Mouse (Mus musculus) hindbrain, embryonic 12.5 days (tissue): ENCODE measurements around the gene Apoc1. TPM values are rescaled to one million over a fixed set of nuclear protein-coding genes. Genes with fewer than 3 reads are reported as not detected.
"Not testable (repeated sequence)": the region's sequence is repeated elsewhere in the genome, so short reads cannot be mapped to it uniquely, and the experiment has no call there.

Source experiments
- ATAC-seq: fragments of 200-750 bp; cut with Nextera tagmentation; 2 replicates; pipeline ENCODE4 v1.8.0; 2017; ENCODE audit warnings: moderate TSS enrichment; ENCODE audit not compliant: low FRiP score
- H3K27ac ChIP-seq: fragments of 300-500 bp; sonication (generic); 2 replicates; pipeline ENCODE4 v1.5.1; 2016; ENCODE audit warnings: mild to moderate bottlenecking
- H3K27me3 ChIP-seq: fragments of 300-500 bp; sonication (generic); 2 replicates; pipeline ENCODE4 v1.6.1; 2016; ENCODE audit warnings: mild to moderate bottlenecking
- H3K36me3 ChIP-seq: fragments of 300-500 bp; sonication (generic); 2 replicates; pipeline ENCODE4 v1.6.1; 2016; ENCODE audit warnings: mild to moderate bottlenecking
- H3K4me1 ChIP-seq: fragments of 300-500 bp; sonication (generic); 2 replicates; pipeline ENCODE4 v1.6.1; 2016
- H3K4me2 ChIP-seq: fragments of 300-500 bp; sonication (generic); replicated peaks from 2 replicates; pipeline ENCODE4 v1.6.1; 2016; ENCODE audit warnings: mild to moderate bottlenecking
- H3K4me3 ChIP-seq: fragments of 300-500 bp; sonication (generic); 2 replicates; pipeline ENCODE4 v1.5.1; 2016; ENCODE audit warnings: mild to moderate bottlenecking
- H3K9ac ChIP-seq: fragments of 300-500 bp; sonication (generic); 2 replicates; pipeline ENCODE4 v1.6.1; 2016; ENCODE audit warnings: mild to moderate bottlenecking, moderate library complexity
- H3K9me3 ChIP-seq: fragments of 300-500 bp; sonication (generic); replicated peaks from 2 replicates; pipeline ENCODE4 v1.6.1; 2016; ENCODE audit warnings: mild to moderate bottlenecking
- WGBS: fragments of 180-500 bp; shearing (Covaris S2); methylation state at CpG from one replicate; pipeline ENCODE4 v1.1.7; 2016; 5-methylcytosine and 5-hydroxymethylcytosine counted together
- polyA plus RNA-seq: library from polyadenylated mRNA; unstranded; fragments of >200 nt; fragmentation: Nextera tagmentation; extraction: Ambion mirVana; gene quantifications from 2 replicates; pipeline ENCODE4 v1.2.1, GENCODE M21; 2016

Gene Apoc1
- polyA plus RNA-seq, 1 experiment from 2014 or later, result 4.7 TPM

DNA sequence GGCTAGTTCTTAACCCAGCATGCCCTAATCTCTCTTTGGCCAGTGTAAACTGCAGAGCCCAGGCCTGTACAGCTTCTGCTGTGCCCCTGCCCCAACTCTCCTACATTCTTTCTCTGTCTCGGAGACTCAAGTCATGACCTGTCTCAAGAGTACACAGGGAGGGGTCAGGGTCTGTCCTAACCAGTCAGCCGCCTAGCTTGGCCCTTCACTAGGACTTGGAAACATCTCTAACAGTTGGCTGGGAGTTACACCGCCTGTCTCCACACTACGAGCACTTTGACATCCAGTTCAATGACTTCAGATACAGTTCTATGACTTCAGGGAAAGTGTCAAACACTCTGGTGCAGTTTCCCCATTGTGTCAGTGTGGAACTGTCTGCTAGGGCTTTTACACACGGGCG is 1.0 kb downstream of the Apoc1 start:
- Histone ChIP-seq H3K9ac (no peak overlapping the region), H3K36me3 (peaks cover 2% of the 10 kb centered on the region; the same call in 1 of the 2 replicates), H3K4me1 (peaks cover 5% of the 10 kb centered on the region; the same call in 1 of the 2 replicates), H3K4me3 (no peak overlapping the region), H3K27me3 (no peaks in the 10 kb centered on the region), H3K4me2 (no peak overlapping the region), H3K27ac (no peak overlapping the region), H3K9me3 (0 out of 2 replicates have a peak, but pooled peaks cover 2% of the 10 kb centered on the region)
- ATAC-seq, result no peak
- WGBS, result 72% methylated on average over 6 of the region's 6 CpGs

DNA sequence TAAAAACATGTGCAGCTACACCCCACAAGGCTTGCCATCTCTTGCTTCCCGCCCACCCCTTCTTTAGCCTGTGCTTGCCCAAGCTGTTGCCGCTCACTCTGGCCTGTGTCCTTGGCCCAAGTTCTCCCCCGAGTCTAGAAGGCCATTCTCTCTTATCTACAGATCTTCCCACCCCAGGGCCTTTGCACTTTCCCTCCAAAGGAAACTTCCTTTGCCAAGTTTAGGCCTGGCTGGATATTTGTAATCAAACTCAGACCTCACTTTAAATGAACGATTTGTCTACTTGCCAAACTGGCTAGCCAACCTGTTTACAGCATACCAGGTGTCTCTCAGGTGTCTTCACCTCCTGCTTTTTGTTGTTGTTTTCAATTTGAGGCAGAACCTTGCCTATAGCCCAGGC is 1.6 kb downstream of the Apoc1 start:
- 92% methylated on average over 4 of the region's 4 CpGs for WGBS
- H3K27me3 ChIP-seq, result no peaks in the 10 kb centered on the region
- no peak overlapping the region for H3K4me3 ChIP-seq
- no peak overlapping the region for H3K4me2 ChIP-seq
- no peaks in the 10 kb centered on the region for H3K9me3 ChIP-seq
- no peak for ATAC-seq
- no peaks in the 10 kb centered on the region for H3K36me3 ChIP-seq
- H3K4me1 ChIP-seq, result peaks cover 5% of the 10 kb centered on the region; the same call in 1 of the 2 replicates
- no peak overlapping the region for H3K9ac ChIP-seq
- H3K27ac ChIP-seq, result no peak overlapping the region

DNA sequence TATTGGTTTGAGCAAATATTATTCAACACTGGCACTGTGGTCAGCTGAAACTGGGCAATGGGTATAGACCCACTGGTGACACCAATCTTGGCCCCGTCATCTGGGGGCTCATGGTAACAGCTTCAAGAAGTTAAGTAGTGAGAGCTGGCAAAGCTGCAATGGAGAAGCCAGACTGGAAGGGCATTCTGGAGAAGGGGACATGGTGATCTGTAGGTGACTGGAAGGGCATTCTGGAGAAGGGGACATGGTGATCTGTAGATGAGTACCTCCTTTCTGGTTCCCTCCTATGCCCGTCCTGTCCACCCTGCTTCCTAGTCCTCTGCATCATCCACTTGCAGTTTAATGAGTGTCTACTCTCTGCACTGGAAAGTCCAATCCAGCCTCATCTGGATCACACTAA is 3.8 kb downstream of the Apoc1 start:
- Histone ChIP-seq H3K4me2 (no peak overlapping the region), H3K4me3 (no peak overlapping the region), H3K27ac (no peak overlapping the region), H3K9ac (no peak overlapping the region), H3K4me1 (peaks cover 5% of the 10 kb centered on the region; the same call in 1 of the 2 replicates), H3K36me3 (no peaks in the 10 kb centered on the region), H3K9me3 (no peaks in the 10 kb centered on the region), H3K27me3 (no peaks in the 10 kb centered on the region)
- WGBS, result 91% methylated on average over 2 of the region's 2 CpGs
- no peak for ATAC-seq

DNA sequence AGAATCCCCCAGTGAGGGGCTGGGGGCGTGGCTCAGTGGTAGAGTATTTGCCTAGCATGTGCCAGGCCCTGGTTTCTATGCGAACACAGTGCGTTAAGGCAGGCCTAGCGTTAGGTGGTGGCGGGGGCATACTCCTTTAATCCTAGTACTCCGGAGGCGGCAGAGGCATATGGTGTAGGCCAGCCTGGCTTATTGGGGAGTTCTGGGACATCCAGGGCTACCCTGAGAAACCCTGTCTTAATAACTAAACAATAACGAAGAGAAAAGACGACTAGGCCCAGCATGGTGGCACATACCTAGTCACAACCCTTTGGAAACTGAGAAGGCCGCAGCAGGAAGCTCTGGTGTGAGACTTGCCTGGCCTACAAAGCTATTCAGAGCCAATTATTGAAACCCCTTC is 4.4 kb downstream of the Apoc1 start:
- no peaks in the 10 kb centered on the region for H3K9me3 ChIP-seq
- no peak for ATAC-seq
- H3K27me3 ChIP-seq, result no peaks in the 10 kb centered on the region
- H3K4me2 ChIP-seq, result no peak overlapping the region
- no peak overlapping the region for H3K27ac ChIP-seq
- H3K9ac ChIP-seq, result no peak overlapping the region
- H3K4me3 ChIP-seq, result no peak overlapping the region
- H3K4me1 ChIP-seq, result no peaks in the 10 kb centered on the region
- H3K36me3 ChIP-seq, result no peaks in the 10 kb centered on the region
- WGBS, result 93% methylated on average over 10 of the region's 10 CpGs

DNA sequence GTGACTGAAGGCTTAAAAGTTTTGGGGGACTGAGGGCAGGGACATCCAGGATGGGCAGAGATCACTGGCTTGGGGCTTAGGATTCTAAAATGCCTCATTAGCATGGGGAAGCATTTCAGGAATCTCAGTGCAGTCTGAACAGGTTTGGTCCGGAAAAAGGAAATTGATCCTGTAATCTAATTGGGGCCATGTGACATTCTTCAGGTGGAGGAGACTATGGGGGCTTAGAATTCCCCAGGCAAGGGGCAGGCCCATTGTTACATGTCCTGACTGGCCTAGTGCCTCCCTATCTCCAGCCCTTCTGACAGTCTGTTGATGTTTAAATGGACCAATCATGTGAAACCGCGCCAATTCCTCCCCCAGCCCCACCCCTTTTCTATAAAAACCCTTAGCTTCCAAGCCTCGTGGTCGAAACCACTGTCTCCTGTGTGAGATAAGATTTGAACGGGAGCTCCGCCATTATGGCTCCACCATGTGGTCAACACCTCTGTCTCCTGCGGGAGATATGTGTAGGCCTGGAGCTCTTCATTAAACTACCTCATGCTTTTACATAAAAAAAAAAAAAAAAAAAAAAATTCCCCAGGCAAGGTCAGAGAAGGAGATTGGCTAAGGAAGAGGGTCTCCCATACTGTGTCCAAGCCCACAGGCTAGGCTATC is 5.4 kb downstream of the Apoc1 start:
- not testable (repeated sequence) for H3K4me2 ChIP-seq, H3K36me3 ChIP-seq, H3K27me3 ChIP-seq, H3K27ac ChIP-seq, H3K9me3 ChIP-seq, H3K9ac ChIP-seq, ATAC-seq, H3K4me3 ChIP-seq, H3K4me1 ChIP-seq
- WGBS, result 69% methylated on average over 8 of the region's 8 CpGs

DNA sequence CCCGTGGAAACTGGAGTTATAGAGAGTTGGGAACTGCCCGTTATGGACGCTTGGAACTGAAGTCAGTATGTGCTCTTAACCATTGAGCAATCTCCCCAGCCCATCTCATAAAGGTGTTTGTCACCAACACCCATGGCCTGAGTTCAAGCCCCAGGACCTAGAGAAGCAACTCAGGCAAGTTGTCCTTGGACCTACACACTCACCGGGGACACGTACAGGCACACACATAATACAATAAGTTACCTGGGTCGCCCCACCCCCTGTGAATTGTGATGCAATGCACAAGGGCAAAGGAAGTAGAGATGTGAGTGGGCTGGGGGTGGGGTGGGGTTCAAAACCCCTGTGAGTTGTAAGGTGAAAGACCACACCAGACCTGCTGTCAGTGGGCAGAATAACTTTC is 5.9 kb downstream of the Apoc1 start:
- Histone ChIP-seq H3K4me2 (no peak overlapping the region), H3K4me1 (no peaks in the 10 kb centered on the region), H3K27ac (no peak overlapping the region), H3K27me3 (no peaks in the 10 kb centered on the region), H3K9me3 (no peaks in the 10 kb centered on the region), H3K36me3 (no peaks in the 10 kb centered on the region), H3K4me3 (no peak overlapping the region), H3K9ac (no peak overlapping the region)
- no peak for ATAC-seq
- WGBS, result 86% methylated on average over 6 of the region's 6 CpGs

DNA sequence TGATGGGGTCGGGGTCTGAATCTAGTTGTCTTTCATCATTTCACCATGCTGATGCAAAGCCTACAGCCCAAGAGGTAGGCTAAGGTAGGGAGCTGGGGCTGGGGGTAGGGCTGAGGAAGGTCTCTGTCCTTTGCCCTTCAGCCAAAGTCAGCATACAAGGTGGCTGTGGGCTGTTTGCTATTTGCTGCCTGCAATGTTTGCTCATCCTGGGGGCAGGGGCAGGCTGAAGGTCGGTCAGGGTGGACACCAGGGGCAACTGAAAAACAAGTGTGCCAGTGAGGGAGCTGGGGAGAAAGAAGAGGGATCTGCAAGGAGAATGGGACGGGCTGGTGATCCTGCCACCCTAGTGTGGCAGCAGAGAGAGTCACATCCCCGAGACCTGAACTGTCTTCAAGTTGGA is 7.1 kb downstream of the Apoc1 start:
- WGBS, result 60% methylated on average over 4 of the region's 4 CpGs

DNA sequence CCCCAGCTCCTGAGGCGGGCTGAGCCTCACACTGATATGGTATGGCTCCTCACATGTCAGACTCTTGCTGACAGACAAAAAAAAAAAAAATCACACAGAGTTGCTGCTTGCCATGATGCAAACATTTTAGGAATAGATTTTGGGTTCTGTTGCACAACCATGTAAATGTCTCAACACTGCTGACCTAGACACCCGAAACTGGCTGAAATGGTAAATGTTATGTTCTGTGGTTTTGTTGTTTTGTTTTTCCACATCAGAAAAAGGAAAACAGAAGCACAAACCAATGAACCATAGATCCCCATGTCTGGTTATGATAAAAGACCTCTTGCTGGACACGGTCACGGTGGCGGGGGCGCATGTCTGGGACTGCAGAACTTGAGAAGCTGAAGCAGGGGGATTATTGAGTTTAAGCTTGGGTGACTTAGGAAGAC is 8.7 kb downstream of the Apoc1 start:
- H3K36me3 ChIP-seq, result no peaks in the 10 kb centered on the region
- no peak overlapping the region for H3K27ac ChIP-seq
- H3K9me3 ChIP-seq, result no peaks in the 10 kb centered on the region
- H3K4me3 ChIP-seq, result no peak overlapping the region
- ATAC-seq, result no peak
- no peaks in the 10 kb centered on the region for H3K27me3 ChIP-seq
- no peak overlapping the region for H3K9ac ChIP-seq
- whole genome bisulfite sequencing, result 85% methylated on average over 6 of the region's 6 CpGs
- H3K4me1 ChIP-seq, result no peaks in the 10 kb centered on the region
- no peak overlapping the region for H3K4me2 ChIP-seq

More for the DNA sequence above, 7.1 kb downstream of the Apoc1 start:
- H3K36me3 ChIP-seq, result no peaks in the 10 kb centered on the region
- no peak overlapping the region for H3K4me3 ChIP-seq
- no peak for ATAC-seq
- H3K27me3 ChIP-seq, result no peaks in the 10 kb centered on the region
- no peaks in the 10 kb centered on the region for H3K4me1 ChIP-seq
- no peak overlapping the region for H3K9ac ChIP-seq
- H3K9me3 ChIP-seq, result no peaks in the 10 kb centered on the region
- H3K27ac ChIP-seq, result no peak overlapping the region
- no peak overlapping the region for H3K4me2 ChIP-seq

DNA sequence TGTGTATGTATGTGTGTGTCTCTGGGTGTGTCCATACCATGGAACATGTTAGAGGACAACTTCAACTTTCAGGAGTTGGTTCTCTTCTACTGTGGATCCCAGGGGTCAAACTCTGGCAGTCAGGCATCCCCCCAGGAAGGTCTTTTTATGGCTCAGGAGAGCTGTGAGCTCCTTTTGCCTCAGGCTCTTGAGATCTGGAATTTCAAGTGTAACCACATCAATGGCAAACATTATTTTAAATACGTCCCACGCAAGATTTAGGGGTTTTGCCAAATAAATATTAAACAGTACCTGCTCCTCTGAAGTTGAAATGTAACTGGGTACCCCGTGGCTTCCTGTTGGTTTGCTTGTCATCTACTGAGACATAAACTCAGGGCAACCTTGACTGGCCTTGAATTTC is 9.5 kb downstream of the Apoc1 start:
- Histone ChIP-seq H3K36me3 (no peaks in the 10 kb centered on the region), H3K4me2 (no peak overlapping the region), H3K9ac (no peak overlapping the region), H3K4me3 (no peak overlapping the region), H3K9me3 (no peaks in the 10 kb centered on the region), H3K27me3 (no peaks in the 10 kb centered on the region), H3K27ac (no peak overlapping the region), H3K4me1 (no peaks in the 10 kb centered on the region)
- 78% methylated on average over 3 of the region's 3 CpGs for WGBS
- ATAC-seq, result no peak

DNA sequence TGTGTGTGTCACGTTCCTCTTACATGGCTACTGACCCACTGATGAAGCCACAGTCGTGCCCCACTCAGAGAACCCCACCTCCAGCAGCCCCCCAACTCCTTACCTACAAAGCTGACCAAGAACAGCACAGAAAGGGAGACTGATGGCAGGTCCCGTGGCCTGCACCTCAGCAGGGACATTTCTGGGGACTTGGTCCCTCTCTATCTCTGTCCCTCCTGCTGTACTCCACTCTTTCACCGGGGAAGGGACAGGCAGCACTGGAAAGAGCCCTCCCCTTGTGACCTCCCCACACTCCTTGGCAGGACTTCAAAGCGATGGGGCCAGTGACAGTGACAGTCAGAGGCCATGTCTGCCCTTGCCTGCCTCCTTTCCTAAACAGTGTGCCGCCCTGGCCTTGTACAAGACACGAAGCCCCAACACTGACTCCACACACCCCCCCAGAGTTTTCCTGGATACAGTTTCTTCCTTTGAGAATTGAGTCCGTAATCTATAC is 11.2 kb downstream of the Apoc1 start, which contains the start of the genes Gm44805 and Apoc4:
TSS of gene Gm44805 (minus strand) at position 222 of the 493 bp plus-strand sequence.
TSS of gene Apoc4 (minus strand) at position 278 of the 493 bp plus-strand sequence.
- H3K4me2 ChIP-seq, result no peak within 1 kb of the TSS
- no peak within 1 kb of the TSS for H3K4me3 ChIP-seq
- H3K4me1 ChIP-seq, result no peaks in the 10 kb centered on the region
- H3K9ac ChIP-seq, result no peak within 1 kb of the TSS
- H3K27ac ChIP-seq, result no peak within 1 kb of the TSS
- ATAC-seq, result no peak
- 54% methylated on average over 8 of the region's 8 CpGs for WGBS
- no peaks in the 10 kb centered on the region for H3K36me3 ChIP-seq
- H3K9me3 ChIP-seq, result no peaks in the 10 kb centered on the region
- H3K27me3 ChIP-seq, result no peaks in the 10 kb centered on the region

DNA sequence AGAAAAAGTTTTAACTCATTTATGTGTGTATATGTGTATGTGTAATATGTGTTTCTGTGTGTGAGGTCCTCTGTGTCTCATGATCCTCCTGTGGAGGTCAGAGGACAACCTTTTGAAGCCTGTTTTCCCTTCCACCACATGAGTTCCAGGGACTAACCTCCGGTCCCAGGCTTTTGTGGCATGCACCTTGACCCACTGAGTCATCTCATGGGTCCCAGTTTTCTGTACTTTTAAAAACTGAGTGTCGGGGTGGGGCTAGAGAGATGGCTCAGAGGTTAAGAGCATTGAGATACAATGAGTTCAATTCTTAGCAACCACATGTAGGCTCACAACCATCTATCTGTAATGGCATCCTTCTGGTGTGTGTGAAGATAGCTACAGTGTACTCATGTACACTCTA is 11.8 kb downstream of the Apoc1 start:
- Histone ChIP-seq H3K4me1 (no peaks in the 10 kb centered on the region), H3K27ac (no peak overlapping the region), H3K27me3 (no peaks in the 10 kb centered on the region), H3K4me2 (no peak overlapping the region), H3K9ac (no peak overlapping the region), H3K9me3 (no peaks in the 10 kb centered on the region), H3K4me3 (no peak overlapping the region), H3K36me3 (no peaks in the 10 kb centered on the region)
- no peak for ATAC-seq
- 82% methylated on average over 2 of the region's 2 CpGs for WGBS

DNA sequence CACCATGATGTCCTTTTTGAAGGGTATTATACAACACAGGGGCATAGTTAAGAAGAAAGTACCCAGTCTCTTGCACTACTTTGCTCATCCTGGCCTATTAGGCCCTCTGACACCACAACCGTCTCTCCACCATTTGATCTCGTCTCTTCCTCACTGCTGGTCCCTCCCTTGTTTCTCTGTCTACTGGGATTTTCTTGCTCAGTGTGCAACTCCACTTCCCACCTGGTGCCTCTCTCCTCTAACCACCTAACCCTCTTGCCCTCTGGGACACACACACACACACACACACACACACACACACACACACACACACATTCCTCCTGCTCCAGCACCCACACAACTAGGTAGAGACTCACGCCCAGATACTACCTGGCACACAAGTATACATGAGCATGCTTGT is 13.6 kb downstream of the Apoc1 start:
- Histone ChIP-seq H3K27me3 (no peaks in the 10 kb centered on the region), H3K9ac (no peak overlapping the region), H3K4me2 (no peak overlapping the region), H3K9me3 (no peaks in the 10 kb centered on the region), H3K27ac (no peak overlapping the region), H3K4me3 (no peak overlapping the region), H3K36me3 (no peaks in the 10 kb centered on the region), H3K4me1 (no peaks in the 10 kb centered on the region)
- WGBS, result 88% methylated on average over 3 of the region's 3 CpGs
- ATAC-seq, result no peak

DNA sequence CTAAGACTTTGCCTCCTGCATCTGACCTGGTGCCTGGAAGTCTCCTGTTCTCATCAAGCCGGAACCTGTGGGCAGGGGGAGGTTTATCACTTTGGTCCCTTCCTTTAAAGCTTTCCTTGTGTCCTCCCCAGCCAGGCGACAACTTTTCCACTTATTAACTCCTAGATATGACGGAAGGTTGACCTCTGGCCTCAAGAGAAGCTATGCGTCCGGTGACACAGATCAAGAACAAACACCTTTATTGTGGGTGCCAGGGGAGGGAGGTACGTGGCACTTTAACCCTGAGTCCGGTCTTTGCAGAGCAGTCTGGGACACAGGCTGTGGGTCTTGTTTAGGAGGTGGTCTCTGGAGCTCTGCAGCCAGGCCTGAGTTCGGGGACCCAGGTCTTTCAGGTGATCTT is 14.6 kb downstream of the Apoc1 start, which contains the start of gene Apoc2:
TSS of gene Apoc2 (minus strand) at position 70 of the 400 bp plus-strand sequence.
- no peaks in the 10 kb centered on the region for H3K36me3 ChIP-seq
- H3K9me3 ChIP-seq, result no peaks in the 10 kb centered on the region
- no peak within 1 kb of the TSS for H3K4me2 ChIP-seq
- WGBS, result 68% methylated on average over 8 of the region's 8 CpGs
- H3K4me1 ChIP-seq, result no peaks in the 10 kb centered on the region
- no peak for ATAC-seq
- no peak within 1 kb of the TSS for H3K27ac ChIP-seq
- H3K4me3 ChIP-seq, result no peak within 1 kb of the TSS
- H3K27me3 ChIP-seq, result no peaks in the 10 kb centered on the region
- no peak within 1 kb of the TSS for H3K9ac ChIP-seq
